Mouse (Mus musculus): ENCODE measurements around the gene Anpep.

Anpep gene

DNA sequence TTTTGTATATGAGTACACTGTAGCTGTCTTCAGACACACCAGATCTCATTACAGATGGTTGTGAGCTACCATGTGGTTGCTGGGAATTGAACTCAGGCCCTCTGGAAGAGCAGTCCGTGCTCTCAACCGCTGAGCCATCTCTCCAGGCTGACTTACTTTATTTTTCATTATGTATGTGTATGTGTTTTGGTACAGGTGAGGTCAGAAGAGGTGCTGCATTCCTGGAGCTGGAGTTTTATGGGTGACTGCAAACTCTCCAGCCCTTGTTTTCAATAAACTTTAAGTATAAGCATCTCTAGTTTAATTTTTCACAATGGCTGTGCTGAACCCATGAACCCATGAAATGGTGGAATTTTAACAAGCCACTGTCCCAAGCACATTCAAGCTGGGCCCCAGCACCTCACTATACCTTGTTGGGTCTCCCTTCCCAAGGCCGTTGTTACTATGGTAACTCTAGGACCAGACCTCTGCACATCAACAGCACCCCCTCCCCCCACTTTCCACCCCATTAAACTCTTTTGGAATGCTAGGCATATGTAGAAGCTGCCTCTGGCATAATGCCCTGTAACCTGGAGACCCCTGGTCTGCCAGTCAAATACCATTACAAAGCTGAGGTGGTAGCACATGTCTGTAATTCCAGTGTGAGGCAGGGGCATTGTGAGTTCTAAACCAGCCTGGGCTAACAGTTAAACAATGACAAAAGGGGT lies 5.6 kb upstream of the Anpep start:
- no peak for DNase-seq (ENCODE audit: low spot score in 2 of 2)

- no peak for DNase-seq (ENCODE audit: low spot score in 2 of 2)
These were observed 935 bp upstream of the Anpep start for GRCm38 (mm10) chr7:79861794-79862193.

DNA sequence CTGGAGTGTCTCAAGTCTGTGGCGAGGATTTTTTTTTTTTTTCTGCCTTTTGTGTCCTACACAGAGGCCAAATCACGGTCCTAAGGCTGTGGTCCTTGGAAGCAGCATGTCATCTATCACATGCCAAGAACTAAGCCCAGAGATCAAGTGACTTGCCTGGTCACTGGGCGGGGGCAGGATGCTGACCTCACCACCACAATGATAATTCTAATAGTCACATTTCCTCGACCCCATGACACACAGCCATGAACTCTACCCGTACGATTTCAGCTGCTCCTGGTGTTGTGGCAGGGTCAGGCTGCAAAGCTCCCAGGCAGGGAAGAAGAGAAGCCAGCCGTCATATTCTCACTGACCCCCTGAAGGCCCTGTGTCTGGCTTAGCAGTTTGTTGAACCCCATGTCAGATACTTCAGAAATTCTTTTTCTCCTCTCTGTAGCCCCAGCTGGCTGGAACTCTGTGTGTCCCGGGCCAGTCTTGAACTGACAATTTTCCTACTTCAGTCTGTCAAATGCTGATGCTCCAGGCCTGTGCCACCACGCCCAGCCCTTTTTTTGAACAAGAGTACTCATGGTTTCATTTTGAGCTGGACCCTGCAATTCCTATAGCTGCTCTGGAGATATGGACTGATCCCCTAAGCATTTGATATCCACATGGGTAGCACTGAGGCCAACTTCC lies 1.8 kb downstream of the Anpep start:
- no peak for DNase-seq (ENCODE audit: low spot score in 2 of 2)

DNA sequence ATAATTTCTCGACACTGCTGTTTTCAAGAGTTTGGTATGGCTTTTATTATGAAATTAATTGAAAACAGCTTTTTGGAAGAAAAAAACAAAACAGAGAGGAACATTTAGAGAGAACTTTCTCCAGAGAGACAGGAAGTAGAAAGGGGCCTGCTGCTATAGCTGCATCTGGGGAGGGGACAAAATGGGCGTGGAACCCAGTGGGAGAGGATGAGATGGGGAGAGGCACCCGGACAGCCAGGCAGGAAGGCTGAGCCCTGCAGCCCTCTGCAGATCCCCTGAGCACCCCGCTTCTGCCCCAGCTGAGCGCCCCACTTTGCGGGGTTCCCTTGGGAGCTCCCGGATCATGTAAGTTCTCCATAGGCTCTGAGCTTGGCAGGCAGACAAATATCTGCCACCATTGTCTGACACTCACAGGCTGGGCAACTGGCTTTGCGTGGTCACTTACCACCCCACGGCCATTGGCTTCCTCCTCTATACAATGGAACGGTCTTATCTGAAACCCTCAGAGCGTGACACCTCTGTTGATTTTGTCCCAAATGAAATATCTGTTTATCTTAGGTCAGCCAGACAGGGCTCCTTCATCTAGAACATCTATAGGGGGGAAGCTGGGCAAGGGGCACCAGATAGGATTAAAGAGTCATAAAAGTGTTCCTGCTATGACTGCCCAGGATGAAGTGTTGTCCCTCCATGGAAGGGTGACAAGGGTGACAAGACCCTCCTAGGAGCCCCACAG lies 2.5 kb downstream of the Anpep start:
- DNase-seq (ENCODE audit: low spot score in 2 of 2) = no peak

DNA sequence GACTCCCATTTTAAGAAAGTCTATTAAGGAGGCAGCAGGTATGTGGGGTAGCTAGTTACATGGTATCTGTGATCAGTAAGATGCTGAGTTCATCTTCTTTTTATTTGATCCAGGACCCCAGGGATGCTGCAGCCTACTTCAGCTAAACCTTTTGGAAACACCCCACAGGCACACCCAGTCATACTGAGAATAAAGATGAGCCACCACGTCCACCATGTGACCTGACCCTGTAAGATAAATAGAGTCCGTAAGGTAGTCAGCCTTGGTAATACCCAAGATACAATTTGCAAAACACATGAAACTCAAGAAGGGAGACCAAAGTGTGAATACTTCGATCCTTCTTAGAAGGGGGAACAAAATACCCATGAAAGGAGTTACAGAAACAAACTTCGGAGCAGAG lies 4.6 kb downstream of the Anpep start:
- DNase-seq (ENCODE audit: low spot score in 2 of 2) = no peak

DNA sequence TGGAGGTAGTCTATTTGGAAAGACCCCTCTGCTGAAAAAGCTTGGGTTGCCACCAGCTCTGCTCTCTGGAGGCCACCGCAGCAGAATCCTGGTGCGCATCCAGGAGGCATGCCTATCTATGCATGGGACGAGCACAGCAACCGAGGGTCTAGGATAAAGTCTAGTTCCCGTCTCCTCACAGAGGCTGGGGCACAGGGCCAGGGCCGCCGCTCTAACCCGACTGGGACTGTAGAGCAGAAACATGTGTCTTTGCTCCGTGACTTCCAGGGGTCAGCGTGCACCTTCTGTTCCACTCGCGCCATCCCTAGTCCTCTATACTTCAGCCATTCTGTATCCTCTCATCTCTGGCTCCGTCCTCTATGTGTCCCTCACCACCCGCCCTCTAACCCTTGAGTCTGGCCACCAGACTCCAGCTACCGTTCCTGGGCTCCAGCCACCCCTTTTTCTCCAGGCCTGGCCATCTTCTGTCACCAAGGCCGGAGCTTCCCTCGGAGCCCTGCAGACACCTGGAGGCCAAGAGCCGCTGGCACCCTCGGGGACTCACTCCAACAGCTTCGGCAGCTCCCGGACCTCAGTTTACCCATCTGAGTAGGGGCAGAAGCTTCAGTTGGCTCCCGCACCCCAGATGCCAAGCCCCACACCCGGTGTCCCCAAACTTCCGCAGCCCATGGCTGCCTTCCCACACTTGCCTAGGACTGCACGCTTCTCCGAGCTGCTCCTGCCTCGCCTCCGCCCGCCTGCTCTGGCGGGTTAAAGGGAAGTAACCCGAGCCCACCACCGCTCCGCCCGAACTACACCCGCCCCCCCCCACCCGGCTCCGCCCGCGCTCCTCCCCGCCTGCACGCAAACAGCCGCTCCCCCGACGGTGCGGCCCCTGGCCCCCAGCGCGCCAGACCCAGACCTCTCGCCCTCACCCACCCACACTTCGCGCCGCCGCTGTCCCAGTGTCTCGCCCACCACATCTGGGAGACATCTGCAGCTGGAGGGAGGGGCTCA lies 13.1 kb downstream of the Anpep start:
- no peak for DNase-seq (ENCODE audit: low spot score in 2 of 2)

- no peak for DNase-seq (ENCODE audit: low spot score in 2 of 2)
These were observed 14.5 kb downstream of the Anpep start for GRCm38 (mm10) chr7:79846342-79846741.

- DNase-seq (ENCODE audit: low spot score in 2 of 2) = no peak
These were observed 16.6 kb downstream of the Anpep start for GRCm38 (mm10) chr7:79844090-79844802.

- DNase-seq (ENCODE audit: low spot score in 2 of 2) = no peak
These were observed 18.7 kb downstream of the Anpep start for GRCm38 (mm10) chr7:79842163-79842562.

GRCm38 (mm10) chr7:79837247-79837646 lies 23.6 kb downstream of the Anpep start:
- DNase-seq (ENCODE audit: low spot score in 2 of 2) = no peak

GRCm38 (mm10) chr7:79835196-79835595 lies 25.7 kb downstream of the Anpep start:
- no peak for DNase-seq (ENCODE audit: low spot score in 2 of 2)

DNA sequence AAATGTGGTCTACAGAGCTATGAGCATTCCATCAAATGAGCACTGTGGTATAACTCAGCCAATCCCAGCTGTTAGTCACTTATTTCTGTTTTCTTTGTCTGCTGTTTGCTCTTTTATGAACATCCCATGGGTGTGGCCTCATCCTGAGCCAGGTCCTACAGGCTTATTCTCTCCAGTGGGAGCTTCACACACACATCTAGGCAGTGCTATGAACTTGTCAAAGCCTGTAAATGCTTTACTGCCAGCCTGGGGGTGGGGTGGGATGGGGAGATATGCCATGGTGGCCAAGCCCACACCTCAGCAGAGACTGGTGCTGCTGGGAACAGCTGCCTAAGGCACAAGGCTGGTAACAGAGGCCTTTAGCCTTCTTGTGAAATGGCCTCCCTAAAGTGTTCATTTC lies 27.9 kb downstream of the Anpep start:
- DNase-seq (ENCODE audit: low spot score in 2 of 2) = no peak

DNA sequence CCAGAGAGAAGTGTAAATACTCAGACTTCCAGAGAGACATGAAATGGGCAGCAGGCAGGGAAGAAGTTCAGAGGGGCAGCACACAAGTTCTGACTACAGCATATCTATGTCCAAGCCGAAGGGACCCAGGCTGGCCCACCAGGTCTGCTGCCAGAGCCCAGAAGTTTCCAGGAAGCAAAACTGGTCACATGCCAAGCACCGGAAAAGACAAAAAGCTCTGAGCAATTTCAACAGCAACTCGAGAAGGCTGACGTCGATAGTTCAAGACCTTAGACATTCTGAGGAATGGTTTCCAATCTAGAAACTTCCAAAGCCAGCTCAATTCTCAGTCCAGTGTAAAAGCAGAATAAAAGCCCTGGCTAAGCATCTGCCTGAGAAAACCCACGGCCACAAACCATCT lies 29.3 kb downstream of the Anpep start:
- no peak for DNase-seq (ENCODE audit: low spot score in 2 of 2)

- no peak for DNase-seq (ENCODE audit: low spot score in 2 of 2)
These were observed 29.7 kb downstream of the Anpep start for GRCm38 (mm10) chr7:79831145-79831544.

DNA sequence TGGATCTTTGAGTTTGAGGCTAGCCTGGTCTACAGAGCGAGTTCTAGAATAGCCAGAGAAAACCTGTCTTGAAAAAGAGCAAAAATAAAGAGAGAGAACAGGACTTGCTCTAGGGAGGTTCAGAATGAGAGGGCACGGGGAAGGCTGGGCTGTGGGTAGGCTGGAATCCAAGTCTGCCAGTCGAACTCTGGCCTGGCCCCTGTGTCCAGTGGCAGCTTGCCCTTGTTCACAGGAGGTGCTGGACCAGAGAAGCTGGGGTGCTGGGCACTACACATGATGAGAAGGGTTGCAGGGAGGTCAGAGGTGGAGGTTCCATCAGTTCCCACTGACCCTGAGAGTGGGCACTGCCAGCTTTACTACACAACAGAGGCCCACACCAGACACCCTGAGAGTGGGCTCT lies 32.5 kb downstream of the Anpep start:
- no peak for DNase-seq (ENCODE audit: low spot score in 2 of 2)

DNA sequence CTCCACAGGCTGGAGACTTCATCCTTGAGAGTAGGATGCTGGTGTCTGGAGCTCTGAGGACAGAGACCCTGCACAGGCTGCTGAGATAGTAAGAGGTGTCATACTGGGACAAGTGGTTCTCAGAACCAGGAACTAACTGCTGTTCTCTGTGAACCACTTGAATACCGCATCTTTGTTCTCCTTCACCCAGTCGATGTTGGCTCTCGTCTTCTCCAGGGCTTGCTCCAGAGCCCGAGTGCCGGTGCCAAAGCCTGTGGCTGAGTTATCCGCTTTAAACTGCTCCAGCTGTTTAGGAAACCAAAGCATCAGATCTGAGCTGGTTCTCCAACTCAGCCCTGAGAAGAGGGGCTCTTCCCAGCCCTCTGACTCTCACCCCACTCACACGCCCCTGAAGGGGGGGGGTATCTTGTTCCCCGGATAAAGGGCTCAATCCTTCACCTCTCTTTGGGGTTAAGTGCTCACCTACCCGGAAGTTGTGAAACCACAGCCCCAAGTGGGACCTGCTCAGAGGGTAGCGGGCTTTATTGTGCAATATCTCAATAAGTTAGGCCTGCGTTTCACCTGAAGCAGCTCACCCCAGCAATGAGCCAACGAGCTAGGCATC lies 38.7 kb downstream of the Anpep start:
- no peak for DNase-seq (ENCODE audit: low spot score in 2 of 2)

- DNase-seq (ENCODE audit: low spot score in 2 of 2) = no peak
These were observed 40.9 kb downstream of the Anpep start for GRCm38 (mm10) chr7:79819996-79820395.

DNA sequence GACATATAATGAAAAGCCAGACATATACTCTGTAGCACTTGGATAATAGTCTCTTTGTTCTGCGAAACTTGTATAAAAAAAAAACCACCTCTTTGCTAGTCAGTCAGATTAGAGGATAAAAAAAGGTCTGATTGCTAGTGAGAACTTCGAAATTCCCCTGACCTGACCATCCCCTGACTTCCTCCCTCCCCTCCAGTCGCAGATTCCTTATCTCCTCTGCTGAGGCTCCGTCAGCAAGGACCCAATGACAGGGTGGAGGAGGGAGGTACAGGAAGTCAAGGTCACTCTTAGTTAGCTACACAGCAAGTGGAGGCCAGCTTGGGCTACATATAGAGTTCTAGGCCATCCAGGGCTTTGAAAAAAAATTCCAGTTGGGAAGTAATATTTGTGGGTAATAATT lies 41.3 kb downstream of the Anpep start:
- DNase-seq (ENCODE audit: low spot score in 2 of 2) = no peak

GRCm38 (mm10) chr7:79818321-79818720 lies 42.5 kb downstream of the Anpep start:
- no peak for DNase-seq (ENCODE audit: low spot score in 2 of 2)

DNA sequence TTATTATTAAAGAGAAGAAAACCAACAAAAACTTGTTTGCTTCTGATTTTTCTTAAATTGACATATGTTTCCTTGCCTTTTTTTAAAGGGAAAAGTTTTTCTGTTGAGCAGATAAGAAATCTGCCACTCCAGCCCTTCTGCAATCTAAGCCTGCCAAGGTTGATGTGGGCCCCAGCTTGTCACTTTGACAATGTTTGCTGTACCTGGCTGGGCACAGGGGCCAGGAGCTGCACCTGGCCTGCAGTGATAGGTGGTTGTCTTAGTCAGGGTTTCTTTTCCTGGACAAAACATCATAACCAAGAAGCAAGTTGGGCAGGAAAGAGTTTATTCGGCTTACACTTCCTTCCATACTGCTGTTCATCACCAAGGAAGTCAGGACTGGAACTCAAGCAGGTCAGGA lies 47.5 kb downstream of the Anpep start:
- DNase-seq (ENCODE audit: low spot score in 2 of 2) = no peak
